Mouse (Mus musculus): Measurements from ENCODE around the gene Zfp239.
"Not testable (repeated sequence)": the region's sequence is repeated elsewhere in the genome, so short reads cannot be mapped to it uniquely, and the experiment has no call there.

Gene Zfp239

DNA sequence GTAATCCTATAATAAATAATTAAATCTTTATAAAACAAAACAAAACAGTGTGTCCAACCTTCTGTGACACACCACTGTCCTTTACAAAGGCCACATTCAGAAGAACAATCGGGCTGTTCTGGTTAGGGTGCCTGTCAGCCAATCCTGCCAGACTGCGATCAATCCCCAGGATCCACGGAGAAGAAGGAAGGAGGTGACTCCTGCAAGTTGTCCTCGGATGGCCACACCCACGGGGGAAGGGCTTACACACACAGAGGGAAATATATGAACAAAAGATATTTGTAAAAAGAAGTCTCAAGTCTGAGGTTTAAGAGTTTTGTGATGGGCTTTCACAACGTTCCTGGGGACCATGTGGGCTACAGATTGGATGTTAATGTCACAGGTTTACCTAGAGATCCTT lies at the start of gene Zfp239:
TSS of gene Zfp239 (plus strand) at position 253 of the 400 bp plus-strand sequence.
- DNase-seq (ENCODE audit: low spot score in 2 of 2): no peak

DNA sequence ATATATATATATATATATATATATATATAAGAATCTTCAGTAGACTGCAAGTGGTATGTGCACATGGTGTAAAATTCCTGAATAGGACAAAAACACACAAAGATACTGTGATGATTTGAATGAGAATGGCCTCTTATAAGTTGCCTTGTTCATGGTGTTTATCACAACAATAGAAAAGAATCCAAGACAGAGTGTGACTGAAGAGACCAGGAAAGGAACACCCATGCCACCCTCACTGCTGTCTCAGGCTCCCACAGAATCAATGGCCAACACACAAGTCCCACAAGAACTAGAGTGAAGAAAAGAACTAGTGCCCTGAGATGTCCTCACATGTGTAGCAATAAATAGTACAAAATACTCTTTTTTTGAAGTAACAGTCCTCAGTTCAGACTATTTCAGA lies 47.2 kb upstream of the Zfp239 start:
- DNase-seq (ENCODE audit: low spot score in 2 of 2): no peak

DNA sequence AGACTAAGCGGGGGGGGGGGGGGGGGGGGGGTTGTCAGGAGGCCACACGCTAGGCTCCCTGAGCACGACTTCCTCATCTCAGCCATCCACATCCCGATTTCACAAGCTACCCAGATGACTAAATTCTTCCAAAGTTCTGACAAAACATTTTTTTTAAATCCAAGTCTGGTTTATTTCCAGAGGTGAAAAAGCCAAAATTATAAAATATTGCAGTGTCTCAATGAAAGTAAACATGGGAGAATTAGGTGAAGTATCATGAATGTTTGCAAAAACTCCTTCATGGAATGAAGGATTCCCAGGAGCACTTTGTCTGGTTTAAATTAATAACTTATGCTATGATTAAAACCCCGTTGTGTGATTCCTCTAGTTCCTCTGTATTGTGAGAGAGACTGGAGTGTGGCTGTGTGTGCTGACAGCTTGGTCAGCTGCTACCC lies 44.8 kb upstream of the Zfp239 start:
- DNase-seq (ENCODE audit: low spot score in 2 of 2): no peak

DNA sequence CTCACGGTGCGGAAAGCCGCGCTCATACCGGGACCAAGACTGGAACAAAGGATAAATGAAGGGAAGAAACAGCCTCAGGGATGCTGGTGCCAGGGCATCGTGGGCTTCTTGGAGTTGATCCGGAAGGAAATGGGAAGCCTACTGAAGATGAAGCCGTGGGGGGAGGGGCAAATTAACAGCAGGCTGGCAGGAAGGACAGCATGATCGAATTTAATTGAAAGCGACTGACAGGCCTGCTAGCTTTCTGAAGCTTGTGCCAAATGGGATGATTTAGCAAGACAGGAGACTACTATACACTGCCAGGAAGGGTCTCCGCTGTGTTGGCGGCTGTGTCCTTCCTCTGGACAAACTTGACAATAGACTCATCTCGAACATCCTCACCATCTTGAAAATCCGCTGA lies 41.6 kb upstream of the Zfp239 start:
- DNase-seq (ENCODE audit: low spot score in 2 of 2): no peak

DNA sequence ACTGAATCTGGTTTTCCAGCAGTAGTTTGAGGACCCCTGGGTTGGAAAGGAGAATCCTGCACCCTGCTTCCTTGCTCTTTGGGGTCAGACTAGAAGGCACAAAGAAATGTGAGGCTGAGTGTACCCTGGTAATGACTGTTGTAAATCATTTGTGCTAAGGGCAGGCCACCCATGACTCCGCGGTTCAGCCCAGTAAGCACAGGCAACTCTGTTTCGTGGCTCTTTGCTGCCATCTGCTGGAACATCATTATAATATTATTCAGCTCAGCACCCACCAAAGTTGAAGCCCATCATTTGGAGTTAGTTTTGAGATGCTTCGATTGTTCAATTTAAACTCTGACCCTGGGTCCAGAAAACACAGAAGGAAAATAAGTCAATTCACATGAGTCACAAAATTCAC lies 36.5 kb upstream of the Zfp239 start:
- peak; percentile 28 to 70 for DNase-seq (ENCODE audit: low spot score in 2 of 2)

DNA sequence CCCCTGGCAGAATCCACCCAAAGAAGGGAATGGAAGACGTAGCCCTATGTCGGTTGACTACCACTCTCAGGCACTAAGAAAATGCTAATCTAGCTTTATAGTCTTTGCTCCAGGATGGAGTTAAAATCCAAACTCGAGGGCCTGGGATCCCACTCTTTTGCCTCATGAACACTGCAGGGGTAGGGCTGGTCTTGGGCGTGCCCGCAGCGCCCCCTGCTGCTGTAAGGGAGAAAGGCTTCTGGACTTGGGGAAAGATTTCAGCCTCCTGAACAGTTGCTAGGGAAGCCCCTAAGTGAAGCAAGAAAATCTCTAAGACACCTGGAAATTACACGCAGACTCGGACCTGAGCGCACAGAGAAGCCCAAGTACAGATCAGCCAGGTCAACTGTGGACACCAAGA lies 33.6 kb upstream of the Zfp239 start:
- peak; percentile 41 to 74 for DNase-seq (ENCODE audit: low spot score in 2 of 2)

DNA sequence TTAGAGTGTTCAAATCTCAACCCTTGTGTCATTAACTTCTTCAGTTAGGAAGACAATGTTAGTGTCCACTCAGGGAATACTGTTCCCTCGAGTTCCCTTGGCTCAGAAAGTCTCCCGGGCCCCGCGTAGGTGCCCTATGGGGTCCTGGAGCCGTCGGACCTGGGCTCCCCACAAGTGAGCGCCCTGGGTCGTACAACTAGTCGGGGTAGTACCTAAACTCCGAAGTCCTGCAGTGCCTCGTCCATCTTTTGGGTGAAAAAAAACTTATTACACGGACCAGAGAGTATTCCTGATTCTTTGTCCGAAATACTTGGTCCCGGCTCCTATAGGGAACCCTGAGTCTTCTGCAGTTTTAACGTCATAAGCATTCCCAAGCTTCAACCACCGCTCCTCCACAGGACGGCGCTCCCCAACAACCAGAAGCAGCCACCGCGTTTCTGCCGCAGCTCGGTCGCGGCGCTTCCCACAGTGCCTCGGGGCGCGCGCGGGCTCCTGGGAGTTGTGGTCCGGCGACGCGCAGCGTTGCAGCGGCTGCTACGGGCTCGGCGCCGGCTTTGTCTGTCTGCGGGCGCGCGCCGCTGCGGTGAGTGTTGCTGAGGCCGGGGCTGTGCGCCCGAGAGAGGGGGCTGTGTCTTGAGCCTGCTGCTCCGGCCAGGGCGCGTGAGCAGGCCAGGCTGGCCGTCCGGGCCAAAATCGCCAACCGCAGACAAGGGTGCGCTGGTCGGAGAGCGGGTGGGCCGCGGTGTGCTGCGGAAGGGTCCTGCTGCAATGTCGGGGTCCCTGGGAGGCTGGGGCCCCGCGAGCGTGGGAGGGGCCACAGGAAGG lies 21.0 kb upstream of the Zfp239 start, which contains the start of gene Zfp637:
TSS of gene Zfp637 (plus strand) at position 495 of the 825 bp plus-strand sequence.
- peak; percentile 89 to 92 for DNase-seq (ENCODE audit: low spot score in 2 of 2)

DNA sequence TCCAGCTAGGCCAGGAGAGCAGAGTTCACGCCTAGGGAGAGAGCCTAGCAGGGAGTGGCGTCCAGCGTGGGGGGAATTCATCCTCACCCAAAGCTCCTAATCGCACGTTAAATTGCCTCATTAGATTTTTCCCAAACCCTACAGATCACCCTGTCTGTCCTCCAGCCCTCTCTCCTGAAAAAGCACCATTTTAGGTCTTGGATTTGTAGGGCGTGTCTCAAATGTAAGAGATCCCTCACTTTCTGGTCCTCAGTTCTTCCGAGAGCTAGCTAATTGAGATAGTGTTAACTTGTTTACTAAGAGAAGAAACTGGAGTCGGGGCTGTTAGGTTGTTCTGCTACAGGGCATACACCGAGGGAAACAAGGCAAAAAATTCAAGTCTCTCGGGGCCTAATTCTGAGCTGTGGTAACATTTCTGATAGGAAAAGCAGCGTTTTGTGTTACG lies 20.4 kb upstream of the Zfp239 start:
- no peak for DNase-seq (ENCODE audit: low spot score in 2 of 2)

DNA sequence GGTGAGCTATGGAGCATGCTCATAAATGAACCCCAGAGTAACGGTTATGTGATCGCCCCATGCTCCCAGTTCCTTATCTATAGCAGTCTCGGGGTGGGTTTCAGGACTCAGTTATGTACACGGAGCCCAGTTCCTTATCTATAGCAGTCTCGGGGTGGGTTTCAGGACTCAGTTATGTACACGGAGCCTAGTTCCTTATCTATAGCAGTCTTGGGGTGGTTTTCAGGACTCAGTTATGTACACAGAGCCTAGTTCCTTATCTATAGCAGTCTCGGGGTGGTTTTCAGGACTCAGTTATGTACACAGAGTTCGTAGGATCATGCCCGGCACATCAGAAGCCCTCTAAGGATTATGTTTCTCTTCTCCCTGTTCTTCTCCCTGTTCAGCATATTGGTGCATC lies 17.3 kb upstream of the Zfp239 start:
- DNase-seq (ENCODE audit: low spot score in 2 of 2): no peak

DNA sequence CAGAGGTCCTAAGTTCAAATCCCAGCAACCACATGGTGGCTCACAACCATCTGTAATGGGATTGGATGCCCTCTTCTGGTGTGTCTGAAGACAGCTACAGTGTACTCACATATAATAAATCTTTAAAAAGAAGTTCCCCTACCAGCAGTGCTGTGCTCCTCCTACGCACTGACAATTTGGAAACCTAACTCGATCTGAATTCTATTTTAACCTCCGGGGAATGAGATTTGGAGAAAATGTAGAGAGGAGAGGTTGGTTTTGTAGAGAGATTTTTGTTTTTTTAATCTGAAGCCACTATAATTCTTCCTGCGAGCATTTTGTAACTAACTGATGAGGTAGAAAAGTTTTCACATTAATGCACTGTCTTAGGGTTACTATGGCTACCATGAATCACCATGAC lies 15.2 kb upstream of the Zfp239 start:
- not testable (repeated sequence) for DNase-seq (ENCODE audit: low spot score in 2 of 2)

DNA sequence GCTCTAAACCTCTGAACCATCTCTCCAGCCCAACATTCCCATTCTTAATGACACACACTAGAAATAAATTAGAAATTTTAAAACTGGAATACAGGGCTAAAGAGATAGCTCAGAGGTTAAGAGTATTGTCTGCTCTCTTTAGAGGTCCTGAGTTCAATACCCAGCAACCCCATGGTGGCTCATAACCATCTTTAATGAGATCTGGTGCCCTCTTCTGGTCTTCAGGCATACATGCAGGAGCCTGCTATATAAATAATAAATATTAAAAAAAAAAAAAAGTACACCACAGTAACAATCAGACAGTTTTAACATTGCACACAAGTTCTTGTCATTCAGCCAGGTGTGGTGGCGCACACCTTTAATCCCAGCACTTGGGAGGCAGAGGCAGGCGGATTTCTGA lies 14.1 kb upstream of the Zfp239 start:
- no peak for DNase-seq (ENCODE audit: low spot score in 2 of 2)

DNA sequence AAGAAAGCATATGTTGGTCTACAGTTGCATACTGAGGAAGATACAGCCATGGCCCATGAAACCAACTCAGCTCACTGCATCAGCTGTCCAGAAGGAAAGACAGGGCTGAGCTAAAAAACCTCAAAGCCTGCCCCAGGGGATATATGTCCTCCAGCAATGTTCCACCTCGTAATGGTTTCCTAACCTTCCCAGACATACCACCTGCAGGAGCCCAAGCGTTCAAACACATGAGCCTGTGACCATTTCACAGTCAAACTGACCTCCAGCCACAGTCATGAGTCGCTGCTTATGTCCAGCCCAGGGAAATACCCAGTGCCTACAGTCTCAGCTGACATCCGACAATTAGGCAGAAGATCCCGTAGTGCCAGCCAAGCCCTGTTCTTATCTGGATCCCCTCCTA lies 13.3 kb upstream of the Zfp239 start:
- DNase-seq (ENCODE audit: low spot score in 2 of 2): no peak

DNA sequence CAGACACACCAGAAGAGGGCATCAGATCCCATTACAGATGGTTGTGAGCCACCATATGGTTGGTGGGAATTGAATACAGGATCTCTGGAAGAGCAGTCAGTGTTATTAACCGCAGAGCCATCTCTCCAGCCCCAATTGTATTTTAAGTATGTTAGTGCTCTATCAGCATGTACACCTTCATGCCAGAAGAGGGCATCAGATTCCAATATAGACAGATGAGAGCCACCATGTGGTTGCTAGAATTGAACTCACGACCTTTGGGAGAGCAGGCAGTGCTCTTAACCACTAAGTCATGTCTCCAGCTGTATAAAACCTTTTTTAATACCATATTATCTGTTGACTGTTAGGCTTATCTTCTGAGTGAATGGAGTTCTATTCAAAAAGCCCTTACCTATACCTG lies 10.2 kb upstream of the Zfp239 start:
- DNase-seq (ENCODE audit: low spot score in 2 of 2): no peak

DNA sequence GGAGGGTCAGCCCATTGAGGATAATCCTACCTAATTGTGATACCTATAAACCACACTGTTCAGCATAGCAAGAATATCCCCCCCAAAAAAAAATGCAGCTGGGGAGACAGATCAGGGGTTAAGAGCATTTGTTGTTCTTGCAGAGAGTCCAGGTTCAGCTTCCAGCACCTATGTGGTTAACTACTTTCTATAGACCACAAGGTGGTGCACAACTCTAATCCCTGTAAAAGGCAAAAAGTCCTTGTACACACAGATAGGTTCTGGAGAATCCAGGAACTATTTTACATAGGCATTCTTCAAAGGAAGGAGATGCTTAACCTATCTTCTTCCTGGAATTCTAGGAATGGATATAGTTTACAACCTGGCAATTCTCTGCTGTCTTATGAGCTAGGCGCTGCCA lies 3.9 kb upstream of the Zfp239 start:
- DNase-seq (ENCODE audit: low spot score in 2 of 2): no peak

DNA sequence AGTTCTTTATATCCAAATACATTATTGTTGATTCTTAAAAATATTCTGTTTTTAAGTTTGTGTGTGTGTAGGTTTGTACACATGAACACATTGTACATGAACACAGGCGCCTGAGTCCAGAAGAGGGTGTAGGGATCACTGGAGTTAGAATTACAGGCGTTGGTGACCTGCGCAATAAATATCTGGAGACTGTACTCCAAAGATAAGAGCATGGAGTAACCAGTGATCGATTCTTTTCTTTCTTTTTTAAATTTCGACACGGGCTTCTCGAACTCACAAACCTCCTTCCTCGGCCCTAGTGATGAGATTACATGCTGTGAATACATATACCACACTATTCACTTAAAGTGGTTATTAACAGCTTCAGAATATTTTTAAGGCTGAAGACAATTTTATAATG lies 565 bp downstream of the Zfp239 start:
- DNase-seq (ENCODE audit: low spot score in 2 of 2): no peak

DNA sequence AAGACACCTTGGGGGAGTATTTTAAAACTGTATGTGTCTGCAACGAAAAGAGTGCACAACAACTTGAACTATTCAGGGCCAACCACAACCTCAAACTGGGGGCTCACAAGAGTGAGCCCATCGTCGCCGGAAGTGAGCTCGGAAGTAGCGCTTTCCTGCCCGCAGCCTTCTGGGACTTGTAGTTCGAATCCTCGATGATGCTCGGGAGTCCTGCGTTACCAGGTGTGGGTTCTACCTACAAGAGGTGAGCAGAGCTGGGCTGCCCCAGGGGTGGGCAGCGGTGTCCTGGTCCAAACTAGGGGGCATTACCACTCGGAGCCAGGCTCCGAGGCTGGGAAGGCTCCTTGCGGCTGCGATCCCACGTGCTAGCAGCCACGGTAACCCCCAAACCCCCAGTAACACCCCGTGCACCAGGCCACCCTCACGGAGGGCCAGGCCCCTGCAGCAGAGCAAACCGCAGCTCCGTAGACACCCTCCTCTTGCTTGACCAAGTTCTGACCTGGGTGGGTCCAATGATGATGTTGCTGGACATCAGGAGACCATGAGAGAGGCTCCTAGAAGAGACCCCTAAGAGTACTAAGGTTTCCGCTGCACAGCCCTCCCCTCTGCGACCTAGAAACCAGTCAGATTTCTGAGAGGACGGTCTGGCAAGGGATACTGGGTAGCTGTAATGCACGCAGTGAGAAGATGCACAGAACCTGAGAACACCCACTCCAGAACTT lies 1.2 kb downstream of the Zfp239 start:
- no peak for DNase-seq (ENCODE audit: low spot score in 2 of 2)

DNA sequence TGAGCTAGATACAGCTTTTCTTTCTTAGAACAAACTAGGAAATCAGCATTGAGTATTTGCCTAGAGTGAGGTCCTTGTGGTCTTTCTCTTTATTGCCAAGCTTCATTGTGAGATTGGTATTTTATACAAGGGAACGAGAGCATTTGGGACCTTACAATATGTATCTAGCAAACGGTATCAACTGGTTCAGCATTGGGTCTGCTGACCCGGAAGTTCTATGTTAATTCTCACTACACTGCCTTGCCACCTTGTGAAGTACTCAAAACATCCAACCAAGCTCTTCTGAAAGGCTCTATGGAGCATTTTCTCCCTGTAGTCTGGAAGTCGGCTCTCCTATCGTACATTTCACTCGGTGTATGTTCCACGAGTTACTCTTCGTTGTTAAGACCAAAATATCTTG lies 1.9 kb downstream of the Zfp239 start:
- DNase-seq (ENCODE audit: low spot score in 2 of 2): no peak

DNA sequence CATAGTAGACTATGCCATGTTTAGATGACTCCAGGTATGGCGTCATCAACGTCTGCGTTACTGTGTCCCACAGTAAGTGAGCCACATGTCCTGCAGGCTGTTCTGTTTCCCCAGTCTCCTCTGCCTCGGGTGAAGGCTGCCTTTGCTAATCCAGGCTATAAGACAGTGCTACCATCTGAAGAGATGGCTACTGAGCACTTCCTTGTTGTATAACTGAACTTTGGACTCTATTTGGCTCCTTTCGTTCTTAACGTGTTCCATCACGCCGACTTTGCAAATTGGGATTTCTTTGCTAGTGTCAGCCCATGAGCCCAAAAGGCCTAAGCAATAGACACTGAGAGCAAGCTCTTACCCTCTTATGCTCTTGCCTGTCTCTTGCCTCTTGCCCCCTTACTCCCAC lies 6.3 kb downstream of the Zfp239 start:
- DNase-seq (ENCODE audit: low spot score in 2 of 2): no peak

DNA sequence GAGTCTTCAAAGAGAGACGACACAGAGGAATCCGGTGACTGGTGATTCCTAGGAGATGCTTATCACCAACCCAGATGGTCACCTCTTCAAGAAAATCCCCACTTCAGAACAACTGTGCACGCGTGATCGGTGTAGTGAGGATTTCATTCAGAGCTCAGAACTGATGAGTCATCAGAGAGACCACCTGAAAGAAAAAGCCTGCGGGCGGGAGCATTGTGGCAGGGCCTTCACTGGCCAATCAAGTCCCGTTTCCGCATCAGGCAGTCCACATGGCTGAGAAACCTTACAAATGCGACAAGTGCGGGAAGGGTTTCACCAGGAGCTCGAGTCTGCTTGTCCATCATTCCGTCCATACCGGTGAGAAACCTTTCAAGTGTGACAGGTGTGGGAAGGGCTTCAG lies 9.1 kb downstream of the Zfp239 start:
- DNase-seq (ENCODE audit: low spot score in 2 of 2): no peak

DNA sequence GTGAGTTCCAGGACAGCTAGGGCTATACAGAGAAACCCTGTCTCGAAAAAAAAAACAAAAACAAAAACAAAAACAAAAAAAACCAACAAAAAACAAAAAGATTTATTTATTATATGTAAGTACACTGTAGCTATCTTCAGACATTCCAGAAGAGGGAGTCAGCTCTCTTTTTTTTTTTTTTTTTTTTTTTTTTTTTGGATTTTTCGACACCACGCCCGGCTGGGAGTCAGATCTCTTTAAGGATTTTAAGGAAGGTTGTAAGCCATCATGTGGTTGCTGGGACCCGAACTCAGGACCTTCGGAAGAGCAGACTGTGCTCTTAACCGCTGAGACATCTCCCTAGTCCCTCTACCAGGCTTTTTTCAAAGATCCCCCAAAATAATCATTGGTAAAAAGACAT lies 11.6 kb downstream of the Zfp239 start:
- DNase-seq (ENCODE audit: low spot score in 2 of 2): not testable (repeated sequence)

DNA sequence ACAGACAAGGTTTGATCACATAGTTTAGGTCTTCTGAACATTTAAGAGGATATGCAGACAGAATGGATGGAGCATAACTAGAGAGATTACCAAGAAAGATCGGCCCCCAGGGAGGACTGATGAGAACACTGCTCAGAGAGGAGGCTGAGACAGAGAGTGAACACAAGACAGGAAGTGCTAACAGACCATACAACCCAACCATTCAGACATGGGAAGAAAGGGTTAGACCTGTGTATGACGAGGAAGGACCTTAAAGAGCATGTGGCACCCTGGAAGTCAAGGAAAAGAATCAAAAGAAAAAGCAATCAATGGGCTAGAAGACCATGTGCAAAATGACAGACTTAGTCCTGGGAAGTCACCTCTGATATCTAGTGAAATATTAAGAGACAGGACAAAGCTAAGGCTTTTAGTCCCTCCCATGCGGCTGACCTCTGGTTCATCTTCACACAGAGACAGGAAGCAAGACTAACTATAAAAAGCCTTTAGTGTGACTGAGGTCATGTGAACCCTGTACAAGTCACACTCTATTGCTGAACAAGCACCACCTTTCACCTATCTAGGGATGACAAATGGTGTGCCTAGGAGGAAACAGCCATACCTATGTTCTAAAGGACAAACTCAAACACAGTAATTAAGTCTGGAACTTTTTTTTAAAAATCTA lies 12.9 kb downstream of the Zfp239 start:
- DNase-seq (ENCODE audit: low spot score in 2 of 2): no peak

DNA sequence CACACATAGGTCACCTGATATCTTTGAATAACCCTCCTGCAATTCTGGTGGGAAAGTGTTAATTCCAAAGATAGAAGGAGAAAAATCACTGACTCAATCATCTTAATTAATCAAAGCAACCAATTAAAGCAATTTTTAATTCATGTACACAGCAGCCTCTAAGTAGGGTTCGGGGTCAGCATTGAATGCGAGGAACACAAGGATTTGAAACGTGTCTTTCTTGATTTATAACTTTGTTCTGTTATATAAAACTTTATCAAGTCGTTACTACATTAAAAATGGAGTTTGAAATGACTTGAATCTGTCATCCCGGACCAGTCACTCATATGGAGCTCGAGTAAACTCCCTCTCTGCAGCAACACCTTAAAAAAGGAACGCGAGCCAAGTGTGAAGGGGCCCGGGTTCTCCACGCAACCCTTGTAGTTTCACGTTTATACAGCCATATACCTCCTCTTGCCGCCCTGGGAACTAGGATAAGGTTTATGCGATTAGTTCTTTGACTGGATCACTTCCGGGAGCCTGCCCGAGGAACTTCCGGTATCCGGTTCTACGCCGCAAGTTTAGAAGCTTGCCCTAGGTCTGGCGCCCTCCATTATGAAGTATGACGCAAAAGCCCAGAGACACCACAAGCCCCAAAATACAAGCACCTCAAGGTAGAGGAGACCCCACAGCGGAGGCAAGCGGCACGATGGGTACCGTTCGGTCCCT lies 17.0 kb downstream of the Zfp239 start:
- peak in 1 of 2 experiments; percentile 80 for DNase-seq (ENCODE audit: low spot score in 2 of 2)
